Mouse (Mus musculus) T-helper 17 cell (primary cell): ENCODE data around the gene Ppp1r9a.

Source experiments
- in situ Hi-C, 2 experiments: fragments of 300-600 bp; cut with MboI, MseI; formaldehyde crosslinking; loops; 1 replicate in 1 of 2; 2 replicates in 1 of 2; pipeline ENCODE4 v1.15.1; 2025; ENCODE audit warnings: high pct_unique_total_duplicates in 2 of 2

Ppp1r9a gene

DNA sequence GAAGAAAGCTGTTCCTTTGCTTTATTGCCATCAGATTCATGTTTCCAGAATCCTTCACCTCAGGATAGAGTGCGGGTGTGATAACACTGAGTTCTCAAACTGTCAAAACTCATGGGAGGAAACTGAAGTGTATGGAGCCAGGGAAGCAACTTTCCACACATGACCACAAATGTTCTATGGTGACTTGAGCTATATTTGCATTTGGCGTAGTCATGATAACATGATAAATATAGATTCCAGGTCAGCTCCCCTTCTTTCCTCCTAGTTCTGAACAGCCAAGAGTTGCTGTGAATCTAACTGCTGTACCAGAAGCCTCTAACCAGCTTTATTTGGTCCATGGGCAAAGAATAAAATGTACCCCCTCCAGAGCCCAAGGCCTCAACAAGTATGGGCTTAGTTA is 249.5 kb downstream of the Ppp1r9a start:
- in situ Hi-C loops = no loop called here

DNA sequence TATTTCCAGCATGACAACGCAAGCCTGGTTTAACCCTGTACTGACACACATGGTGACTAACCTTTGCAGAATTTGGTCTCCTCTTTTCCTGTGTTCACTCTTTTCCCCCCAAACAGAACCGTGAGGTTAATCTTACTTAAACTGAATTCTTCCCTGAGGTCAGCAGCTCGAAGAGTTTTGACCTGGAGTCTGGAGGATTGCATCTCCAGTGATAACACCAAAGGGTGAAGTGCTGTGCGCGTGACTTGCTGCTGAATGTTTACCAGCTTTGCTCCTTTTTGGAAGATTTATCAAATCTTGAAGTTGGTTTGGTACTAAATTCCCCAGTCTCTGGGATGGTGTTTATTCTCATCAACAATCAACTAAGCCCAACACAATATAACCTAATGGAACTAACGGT is 252.1 kb downstream of the Ppp1r9a start:
- in situ Hi-C loops = no loop called here

DNA sequence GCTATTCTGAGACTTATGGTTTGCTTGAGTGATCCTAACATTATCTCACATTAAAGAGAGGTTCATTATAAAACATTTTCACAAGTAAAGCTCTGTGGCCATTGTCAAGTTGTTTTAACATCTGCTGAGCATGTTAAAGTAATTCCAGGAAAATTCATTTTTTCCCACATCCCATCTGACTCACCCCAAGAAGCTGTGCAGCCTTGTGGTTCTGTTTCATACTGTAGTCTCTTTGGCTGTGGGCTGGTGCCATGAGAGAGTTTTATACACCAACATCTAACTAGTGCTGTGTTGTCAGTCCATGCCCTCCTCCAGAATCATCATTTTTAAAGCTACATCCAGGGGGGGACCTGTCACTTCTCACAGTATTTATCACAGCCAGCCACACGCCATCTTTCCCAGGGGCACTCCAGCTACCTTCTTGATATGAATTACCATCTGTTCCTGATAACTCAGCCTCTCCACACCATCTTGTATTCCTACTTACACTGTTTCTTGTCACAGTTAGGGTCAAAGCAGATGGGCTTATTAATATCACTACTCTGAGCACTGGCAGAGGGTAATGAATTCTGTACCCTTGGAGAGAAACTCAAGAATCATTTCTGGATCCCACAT is 252.7 kb downstream of the Ppp1r9a start:
- in situ Hi-C loops = no loop called here

- in situ Hi-C loops = no loop called here
Measured at GRCm38 (mm10) chr6:5156541-5157425, 254.1 kb downstream of the Ppp1r9a start.

- in situ Hi-C loops = no loop called here
Measured at GRCm38 (mm10) chr6:5159385-5159791, 256.7 kb downstream of the Ppp1r9a start.

DNA sequence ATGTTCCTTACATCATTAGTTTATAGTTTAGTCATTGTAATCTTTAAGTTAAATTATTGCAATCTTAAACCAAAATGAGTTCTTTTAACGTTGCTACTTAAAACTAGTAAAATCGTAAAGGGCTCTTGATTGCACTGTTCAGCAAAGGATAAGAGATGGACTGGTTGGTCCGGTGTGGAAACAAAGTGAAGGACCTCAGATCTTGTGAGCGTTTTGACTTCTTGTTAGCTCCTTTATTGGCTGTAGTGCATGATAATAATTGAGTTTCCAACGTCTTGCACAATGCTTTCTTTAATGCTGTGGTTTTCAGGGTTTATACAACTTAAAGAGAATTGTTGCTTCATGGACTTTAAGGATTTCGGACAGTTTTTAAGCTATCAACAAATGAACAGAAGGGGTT is 259.3 kb downstream of the Ppp1r9a start:
- in situ Hi-C loops = no loop called here

DNA sequence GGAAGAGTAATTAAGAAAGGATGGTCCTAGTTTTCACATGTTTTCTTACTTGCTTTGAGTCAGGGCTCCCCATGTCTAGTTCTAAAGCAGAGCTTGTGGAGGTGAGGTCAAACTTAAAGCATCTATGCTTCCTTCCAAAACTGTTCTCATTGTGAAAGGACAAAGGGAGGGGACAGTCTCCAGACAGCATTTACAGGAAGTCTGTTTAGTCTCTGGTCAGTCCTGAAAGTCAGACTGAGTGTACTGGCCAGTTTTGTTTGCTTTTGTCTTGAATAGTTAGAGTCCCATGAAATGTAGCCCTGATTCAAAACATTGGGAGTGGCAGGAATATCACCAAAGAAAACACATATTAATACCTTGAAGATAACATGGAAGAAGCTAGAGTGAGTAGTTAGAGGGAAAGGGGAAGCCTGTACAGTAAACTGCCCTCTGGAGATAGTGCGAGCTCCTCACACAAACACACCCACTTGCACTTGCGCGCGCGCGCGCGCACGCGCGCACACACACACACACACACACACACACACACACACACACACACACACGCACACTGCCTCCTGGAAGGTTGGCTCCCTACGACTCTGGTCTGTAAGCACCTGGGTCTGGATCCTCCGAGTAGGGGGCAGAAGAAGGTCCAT is 260.9 kb downstream of the Ppp1r9a start:
- in situ Hi-C loops = no loop called here

GRCm38 (mm10) chr6:5164855-5165254 is 262.1 kb downstream of the Ppp1r9a start:
- in situ Hi-C loops = no loop called here

DNA sequence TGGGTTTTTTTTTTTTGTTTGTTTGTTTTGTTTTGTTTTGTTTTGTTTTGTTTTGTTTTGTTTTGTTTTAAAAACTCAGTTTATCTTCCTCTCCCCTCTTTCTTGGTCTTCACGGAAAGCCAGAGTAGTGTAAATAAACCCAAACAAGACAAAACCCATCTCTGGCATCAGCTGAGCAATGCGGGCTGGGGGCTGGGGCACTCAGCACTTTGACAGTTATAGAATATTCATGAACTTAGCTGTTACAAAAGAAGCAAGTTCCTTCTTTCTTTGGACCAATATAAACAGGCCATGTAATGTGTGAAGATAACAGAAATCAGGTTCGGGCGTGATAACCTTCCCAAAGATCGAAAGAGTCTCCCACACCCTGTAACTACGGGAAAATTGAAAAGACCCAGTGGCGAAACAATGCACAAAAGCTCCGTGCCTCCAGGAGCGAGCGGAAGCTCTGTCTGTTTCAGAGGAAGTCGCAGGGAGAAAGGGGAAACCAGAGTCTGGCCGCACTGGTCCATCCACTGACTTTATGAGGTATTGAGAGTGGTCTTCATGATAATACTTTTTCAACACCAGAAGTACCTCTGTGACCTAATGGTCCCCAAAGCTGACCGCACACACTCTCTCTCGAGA is 264.4 kb downstream of the Ppp1r9a start:
- in situ Hi-C loops = no loop called here

DNA sequence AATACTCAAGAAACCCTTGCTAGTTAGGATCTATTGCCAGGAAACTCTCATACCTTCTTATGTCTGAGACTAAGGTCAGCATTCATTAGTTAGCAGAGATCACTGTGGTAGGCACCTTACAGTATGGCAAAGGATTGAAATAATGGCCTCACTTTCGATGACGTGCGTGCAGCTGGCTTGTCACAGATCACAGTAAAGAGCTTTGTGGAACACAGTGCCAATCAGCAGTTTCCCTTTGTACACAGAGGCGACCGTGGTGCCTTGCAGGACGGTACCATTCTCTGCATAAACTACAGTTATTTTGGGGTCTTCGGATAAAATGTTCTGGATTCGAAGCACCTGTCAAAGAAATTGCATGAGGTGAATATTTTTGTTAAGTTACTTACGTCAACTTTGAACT is 265.4 kb downstream of the Ppp1r9a start:
- in situ Hi-C loops = no loop called here

- in situ Hi-C loops = loop anchor here in 1 of 2 experiments (10.0 kb wide), 1 partner anchor 1393 kb away; no protein-coding TSS in a partner anchor
Measured at GRCm38 (mm10) chr6:5171418-5171817, 268.7 kb downstream of the Ppp1r9a start.

GRCm38 (mm10) chr6:5172571-5172970 is 269.9 kb downstream of the Ppp1r9a start:
- in situ Hi-C loops = loop anchor here in 1 of 2 experiments (10.0 kb wide), 1 partner anchor 1392 kb away; no protein-coding TSS in a partner anchor

DNA sequence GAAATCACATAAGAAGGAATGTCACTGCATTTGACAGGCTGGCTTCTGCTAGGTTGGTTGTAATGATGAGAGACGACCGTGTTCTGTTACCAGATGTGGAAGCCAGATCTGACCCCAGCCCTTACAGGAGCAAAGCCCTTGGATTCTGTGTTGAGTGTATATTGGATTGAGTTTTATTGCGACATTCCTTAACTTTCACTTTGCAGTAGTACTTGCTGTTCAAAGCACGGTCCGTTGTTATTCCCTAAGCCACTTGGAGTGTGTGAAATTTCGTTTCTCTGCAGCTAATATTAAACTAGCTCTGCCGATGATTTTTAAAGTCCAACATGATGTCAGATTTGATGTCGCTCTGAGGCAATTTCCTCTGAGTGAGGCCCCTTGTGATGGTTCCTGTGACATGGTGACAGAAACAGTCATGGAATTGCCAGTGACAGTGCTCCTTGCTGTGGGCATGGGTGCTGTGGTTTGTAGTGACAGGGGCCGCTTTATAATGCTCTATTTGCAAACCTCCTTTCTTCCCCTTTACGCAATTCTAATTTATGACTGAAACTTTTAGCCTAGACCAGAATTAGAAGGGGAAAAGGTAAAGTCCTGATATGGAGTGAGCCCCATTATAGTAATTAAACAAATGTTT is 271.6 kb downstream of the Ppp1r9a start:
- in situ Hi-C loops = loop anchor here in 1 of 2 experiments (10.0 kb wide), 1 partner anchor 1391 kb away; no protein-coding TSS in a partner anchor

DNA sequence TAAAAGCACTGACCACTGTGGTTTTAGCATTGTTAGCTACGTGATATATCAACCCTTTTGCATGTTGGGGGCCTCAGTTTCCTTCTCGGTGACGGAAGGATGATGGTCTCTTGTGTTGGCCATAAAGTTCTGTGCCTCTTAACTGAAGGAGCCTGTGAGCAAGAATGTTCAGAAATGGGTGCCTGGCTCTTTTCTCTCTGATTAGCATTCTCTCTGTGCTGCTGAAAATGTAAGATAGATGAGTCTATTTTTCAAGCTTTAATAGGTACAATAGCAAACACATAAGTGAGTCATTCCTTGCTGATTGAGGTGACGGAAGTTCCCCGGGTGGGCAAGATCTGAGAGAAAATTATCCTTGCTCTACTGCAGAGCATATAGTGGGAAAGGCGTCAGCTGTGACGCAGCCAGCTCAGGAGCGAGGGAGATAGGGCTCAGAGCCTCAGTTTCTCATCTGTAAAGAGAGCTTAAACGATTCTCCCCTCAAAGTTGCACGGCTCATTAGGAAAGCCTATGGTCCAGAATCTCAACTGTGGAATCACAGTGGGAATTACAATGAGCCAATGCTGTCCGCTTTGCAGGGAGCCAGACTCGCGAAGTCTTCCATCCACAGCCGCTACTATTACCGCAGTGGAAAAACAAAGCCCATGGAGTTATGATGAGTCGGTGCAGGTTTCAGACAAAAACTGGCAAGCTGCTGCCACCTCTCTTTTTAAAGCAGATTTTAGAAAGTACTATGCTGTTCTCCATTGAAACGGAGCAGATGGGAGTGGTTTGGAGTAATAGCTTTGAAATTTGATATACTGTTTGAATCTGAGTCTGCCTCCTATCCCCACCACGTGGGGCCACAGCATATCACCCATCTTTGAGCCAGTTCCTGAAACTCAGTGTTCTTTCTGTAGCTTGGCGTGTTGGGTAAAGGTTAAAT is 275.5 kb downstream of the Ppp1r9a start:
- in situ Hi-C loops = loop anchor here in 1 of 2 experiments (10.0 kb wide), 1 partner anchor 1387 kb away; no protein-coding TSS in a partner anchor

- in situ Hi-C loops = loop anchor here in 1 of 2 experiments (10.0 kb wide), 1 partner anchor 1386 kb away; no protein-coding TSS in a partner anchor
Measured at GRCm38 (mm10) chr6:5179189-5179588, 276.5 kb downstream of the Ppp1r9a start.

DNA sequence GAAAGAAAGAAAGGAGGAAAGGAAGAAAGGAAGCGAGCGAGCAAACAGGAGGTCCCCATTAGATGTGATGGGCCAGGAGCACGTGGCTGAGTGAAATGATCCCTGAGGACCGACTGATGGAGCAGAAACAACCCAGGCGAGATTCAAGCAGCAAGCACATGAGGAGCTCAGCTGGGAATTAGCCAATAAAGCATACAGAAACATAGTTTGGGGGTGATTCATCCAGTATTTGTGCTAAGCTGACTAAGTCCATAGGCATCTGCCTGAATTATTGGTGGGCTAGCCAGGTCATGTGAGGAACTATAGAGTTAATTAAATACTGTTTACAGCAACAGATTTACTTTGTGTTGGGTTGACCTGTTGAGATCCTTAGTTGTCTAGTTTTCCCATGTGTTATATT is 277.9 kb downstream of the Ppp1r9a start:
- in situ Hi-C loops = no loop called here

GRCm38 (mm10) chr6:5186229-5186950 is 283.7 kb downstream of the Ppp1r9a start:
- in situ Hi-C loops = no loop called here

- in situ Hi-C loops = no loop called here
Measured at GRCm38 (mm10) chr6:5187586-5187985, 284.9 kb downstream of the Ppp1r9a start.

GRCm38 (mm10) chr6:5188036-5188435 is 285.3 kb downstream of the Ppp1r9a start:
- in situ Hi-C loops = no loop called here
